Mouse (Mus musculus): ENCODE results near the gene Vash2.

The Vash2 gene

GRCm38 (mm10) chr1:190904136-190904535 lies 75.0 kb downstream of the Vash2 start:
- Histone ChIP-seq H3K27me3 (ENCODE audit: insufficient read depth, low read length) (no peaks in the 10 kb centered on the region), H3K9me3 (ENCODE audit: low read length) (no peaks in the 10 kb centered on the region), H3K4me1 (replicated peaks; ENCODE audit: low read depth, low read length) (0 out of 2 replicates have a peak, but pooled peaks cover 6% of the 10 kb centered on the region), H3K4me3 (replicated peaks; ENCODE audit: low read length) (no peak overlapping the region), H3K36me3 (ENCODE audit: insufficient read depth, low read length) (peaks cover 33% of the 10 kb centered on the region)
- TF ChIP-seq POU5F1 (IDR thresholded peaks at IDR 0.05; ENCODE audit: borderline replicate concordance, low read length) (no peak), CTCF (conservative IDR thresholded peaks at IDR 0.05; ENCODE audit: low read length) (no peak), NANOG (IDR thresholded peaks at IDR 0.05; ENCODE audit: borderline replicate concordance, low read length) (no peak)

- no peak; the same call in 1 of the 2 replicates for TF ChIP-seq NANOG (IDR thresholded peaks at IDR 0.05; ENCODE audit: borderline replicate concordance, low read length)
- no peak for TF ChIP-seq POU5F1 (IDR thresholded peaks at IDR 0.05; ENCODE audit: borderline replicate concordance, low read length)
- TF ChIP-seq CTCF (conservative IDR thresholded peaks at IDR 0.05; ENCODE audit: low read length) = no peak
- Histone ChIP-seq H3K9me3 (ENCODE audit: low read length) (no peaks in the 10 kb centered on the region), H3K27me3 (ENCODE audit: insufficient read depth, low read length) (no peaks in the 10 kb centered on the region), H3K4me3 (replicated peaks; ENCODE audit: low read length) (no peak overlapping the region), H3K36me3 (ENCODE audit: insufficient read depth, low read length) (peaks cover 56% of the 10 kb centered on the region), H3K4me1 (replicated peaks; ENCODE audit: low read depth, low read length) (0 out of 2 replicates have a peak, but pooled peaks cover 6% of the 10 kb centered on the region)
These were observed 78.0 kb downstream of the Vash2 start for GRCm38 (mm10) chr1:190901082-190901481.

GRCm38 (mm10) chr1:190898899-190899575 lies 80.1 kb downstream of the Vash2 start:
- Histone ChIP-seq H3K4me1 (replicated peaks; ENCODE audit: low read depth, low read length) (no peaks in the 10 kb centered on the region), H3K27me3 (ENCODE audit: insufficient read depth, low read length) (no peaks in the 10 kb centered on the region), H3K4me3 (replicated peaks; ENCODE audit: low read length) (no peak overlapping the region), H3K9me3 (ENCODE audit: low read length) (no peaks in the 10 kb centered on the region), H3K36me3 (ENCODE audit: insufficient read depth, low read length) (peaks cover 60% of the 10 kb centered on the region)
- TF ChIP-seq CTCF (conservative IDR thresholded peaks at IDR 0.05; ENCODE audit: low read length) = no peak
- TF ChIP-seq POU5F1 (IDR thresholded peaks at IDR 0.05; ENCODE audit: borderline replicate concordance, low read length) = no peak
- no peak for TF ChIP-seq NANOG (IDR thresholded peaks at IDR 0.05; ENCODE audit: borderline replicate concordance, low read length)

- TF ChIP-seq POU5F1 (IDR thresholded peaks at IDR 0.05; ENCODE audit: borderline replicate concordance, low read length) = no peak
- TF ChIP-seq NANOG (IDR thresholded peaks at IDR 0.05; ENCODE audit: borderline replicate concordance, low read length) = no peak
- TF ChIP-seq CTCF (conservative IDR thresholded peaks at IDR 0.05; ENCODE audit: low read length) = no peak
- Histone ChIP-seq H3K36me3 (ENCODE audit: insufficient read depth, low read length) (peaks cover 52% of the 10 kb centered on the region), H3K4me3 (replicated peaks; ENCODE audit: low read length) (no peak overlapping the region), H3K4me1 (replicated peaks; ENCODE audit: low read depth, low read length) (no peaks in the 10 kb centered on the region), H3K9me3 (ENCODE audit: low read length) (no peaks in the 10 kb centered on the region), H3K27me3 (ENCODE audit: insufficient read depth, low read length) (no peaks in the 10 kb centered on the region)
These were observed 80.9 kb downstream of the Vash2 start for GRCm38 (mm10) chr1:190898186-190898585.

All from E14TG2a.4 (cell line).